Mouse (Mus musculus) ES-Bruce4 (cell line): Measurements from ENCODE around the gene Fbxl4.

ENCODE experiments used
- CTCF ChIP-seq: IDR thresholded peaks from one replicate; pipeline ENCODE4 v1.8.1; 2011; ENCODE audit warnings: low read depth, low read length
- POLR2A ChIP-seq: IDR thresholded peaks from one replicate; pipeline ENCODE4 v1.8.1; 2011; ENCODE audit warnings: low read length; ENCODE audit not compliant: insufficient read depth

GRCm38 (mm10) chr4:22402930-22403329, 45.6 kb downstream of the Fbxl4 start:
- no peak for TF ChIP-seq POLR2A
- no peak for TF ChIP-seq CTCF
